Mouse (Mus musculus): ENCODE results near the gene Hipk2.

DNA sequence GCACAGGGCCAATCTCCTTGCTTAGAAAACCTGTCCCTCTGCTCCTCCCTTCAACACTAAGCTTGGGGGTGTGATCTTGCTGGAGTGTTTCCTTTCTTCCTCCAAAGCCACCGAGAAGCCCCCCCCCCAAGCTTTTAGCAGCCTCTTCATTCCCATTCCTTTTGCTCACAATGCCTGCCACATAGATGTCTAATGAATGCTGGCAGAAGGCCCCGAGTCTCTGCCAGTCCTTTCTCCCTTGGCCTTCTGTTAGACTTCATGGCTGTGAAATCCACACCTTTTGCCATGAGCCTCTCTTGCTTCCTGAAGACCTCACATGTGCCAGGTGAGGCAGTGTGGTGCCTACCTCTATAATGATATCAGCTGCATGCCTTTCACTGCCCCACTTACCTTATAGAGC lies 46.6 kb upstream of the Hipk2 start:
- TF ChIP-seq CTCF (IDR thresholded peaks at IDR 0.05; ENCODE audit: borderline replicate concordance, control insufficient read depth, extremely low read depth, insufficient read depth, low read length, poor library complexity) (no peak), POLR2A (IDR thresholded peaks at IDR 0.05; ENCODE audit: control insufficient read depth, extremely low read depth, insufficient read depth, low read length, poor library complexity) (no peak)

Measured in thymus, adult 2 months (tissue).